Mouse (Mus musculus) thymus, postnatal 25 days (tissue): Measurements from ENCODE around the gene Foxo3.

Experiments
- DNase-seq: peaks from one replicate; pipeline ENCODE4 v3.0.0; 2022

The Foxo3 gene

DNA sequence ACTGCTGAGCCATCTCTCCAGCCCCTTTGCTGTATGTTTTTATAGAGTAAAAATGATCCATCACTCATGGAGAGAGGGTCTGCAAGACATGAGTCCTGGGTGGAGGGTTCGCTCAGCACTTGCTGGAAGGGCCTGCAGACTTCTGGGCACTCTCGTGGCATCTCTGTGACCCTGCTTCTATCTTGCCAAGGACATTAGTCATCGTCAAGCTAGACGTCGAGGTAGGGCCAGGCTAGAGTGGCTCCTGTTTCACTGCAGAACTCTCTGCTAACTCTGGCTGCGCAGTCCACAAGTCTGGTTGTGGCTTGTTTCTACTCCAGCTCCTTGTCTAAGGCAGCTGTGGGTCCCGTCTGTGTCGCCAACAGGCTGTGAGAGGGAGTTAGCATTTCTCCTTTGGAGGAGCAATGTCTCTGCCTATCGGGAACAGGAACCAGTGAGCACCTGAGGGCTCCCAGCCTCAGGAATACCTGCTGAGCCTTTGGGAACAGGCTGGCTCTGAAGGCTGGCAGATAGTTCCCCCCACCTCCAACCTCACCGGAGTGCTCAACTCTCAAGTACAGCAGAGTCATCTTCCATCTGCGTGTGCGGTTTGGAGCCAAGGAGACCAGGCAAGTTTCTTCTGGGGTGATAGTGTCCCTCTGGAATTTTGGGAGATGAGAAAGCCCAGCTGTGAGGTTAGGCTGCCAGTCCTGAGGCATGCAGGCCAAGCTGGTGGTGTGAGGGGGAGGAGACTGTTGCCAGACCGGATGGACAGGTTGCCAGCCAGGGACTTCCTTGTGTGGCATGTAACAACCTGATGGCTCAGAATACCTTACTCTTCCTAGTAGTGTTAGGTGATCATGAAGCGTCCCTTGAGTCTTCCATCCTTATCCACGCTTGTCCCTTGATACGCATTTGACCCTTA is 98.5 kb downstream of the Foxo3 start:
- DNase-seq = no peak

DNA sequence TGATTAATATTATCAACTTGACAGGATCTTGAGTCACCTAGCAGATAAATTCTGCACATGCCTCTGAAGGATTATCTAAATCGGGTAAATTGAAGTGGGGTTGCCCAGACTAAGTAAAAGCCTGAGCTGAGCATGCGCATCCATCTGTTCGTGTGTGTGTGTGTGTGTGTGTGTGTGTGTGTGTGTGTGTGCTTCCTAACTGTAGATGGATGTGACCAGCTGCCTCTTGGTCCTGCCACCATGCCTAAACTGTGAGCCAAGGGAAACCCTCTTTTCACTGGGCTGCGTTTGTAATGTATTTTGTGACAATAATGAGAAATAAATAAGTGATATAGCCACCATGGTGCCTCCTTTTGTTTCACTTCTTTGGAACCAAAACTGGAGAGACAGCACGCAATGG is 102.3 kb downstream of the Foxo3 start:
- DNase-seq = no peak

DNA sequence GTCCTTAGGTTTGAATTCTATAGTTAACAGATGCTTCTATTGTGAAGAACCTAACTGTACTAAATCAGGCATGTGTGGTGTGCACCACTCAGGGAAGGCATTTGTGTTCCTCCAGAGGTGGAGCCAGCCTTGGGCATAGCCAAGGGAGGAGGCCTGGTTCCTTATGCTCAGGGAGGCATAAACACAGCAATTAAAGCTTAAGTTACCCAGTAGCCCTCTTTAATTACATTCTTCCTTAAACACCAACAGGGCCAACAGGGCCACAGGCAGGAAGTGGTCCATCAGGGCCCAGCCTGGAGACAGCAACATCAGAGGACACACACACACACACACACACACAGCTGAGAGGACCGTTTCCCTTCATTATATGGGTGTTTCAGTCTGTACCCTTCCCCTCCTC is 102.7 kb downstream of the Foxo3 start:
- DNase-seq = no peak

DNA sequence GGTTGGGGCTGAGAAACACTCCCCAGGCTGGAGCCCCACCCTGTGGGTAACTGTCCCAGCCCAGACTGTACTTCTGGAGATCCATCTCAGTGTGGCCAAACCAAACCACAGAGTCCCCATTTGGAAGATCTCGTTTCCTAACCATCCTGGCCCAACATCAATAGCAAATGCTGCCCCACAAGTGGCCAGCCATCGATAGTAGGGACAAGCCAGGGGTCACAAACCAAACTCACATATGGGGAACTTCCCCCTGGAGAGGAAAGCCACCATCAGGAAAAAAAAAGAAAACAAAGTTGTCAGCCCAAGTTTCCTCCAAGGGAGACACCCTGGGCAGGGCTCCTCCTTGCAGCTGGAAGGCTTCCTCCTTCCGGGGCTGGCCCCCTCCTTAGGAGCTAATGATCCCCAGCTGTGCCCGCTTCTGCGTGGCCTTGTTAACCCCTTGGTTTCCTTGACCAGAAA is 105.6 kb downstream of the Foxo3 start:
- DNase-seq = no peak

DNA sequence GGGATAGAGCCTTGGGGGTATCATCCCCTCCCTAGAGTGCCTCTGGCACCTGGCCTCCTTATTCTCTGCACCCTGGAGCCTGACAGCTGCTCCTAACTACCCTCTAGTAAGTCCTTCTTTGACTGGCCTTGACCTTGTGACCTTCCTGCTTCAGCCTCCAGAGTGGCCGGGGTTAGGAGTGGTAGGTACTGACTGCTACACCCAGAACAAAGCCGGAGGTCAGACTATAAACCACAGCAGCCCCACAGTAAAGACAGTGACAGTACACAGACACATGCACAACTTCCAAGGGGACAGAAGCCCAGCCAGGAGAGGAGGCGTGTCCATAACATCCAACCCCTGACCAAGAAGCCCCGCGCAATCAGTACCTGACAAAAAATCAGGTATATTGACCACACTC is 106.4 kb downstream of the Foxo3 start:
- DNase-seq = no peak

DNA sequence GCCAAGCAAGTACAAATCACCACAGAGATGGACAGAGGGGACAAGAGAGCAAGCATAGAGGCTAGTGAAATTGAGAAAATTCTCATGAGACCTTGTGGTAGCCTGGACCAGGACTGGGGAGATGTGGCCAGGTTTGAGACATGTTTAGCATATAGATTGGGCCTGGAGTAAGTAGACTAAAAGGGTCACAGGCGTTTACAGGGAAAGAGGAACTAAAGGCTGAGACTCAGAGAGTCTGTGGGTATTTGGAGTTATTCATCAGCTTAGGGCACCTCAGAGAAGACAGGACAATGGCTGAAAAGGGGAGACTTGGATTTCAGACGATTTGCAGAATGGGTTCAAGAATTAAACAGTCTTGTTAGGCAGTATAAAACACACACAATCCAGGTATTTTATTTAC is 121.8 kb downstream of the Foxo3 start:
- DNase-seq = no peak

DNA sequence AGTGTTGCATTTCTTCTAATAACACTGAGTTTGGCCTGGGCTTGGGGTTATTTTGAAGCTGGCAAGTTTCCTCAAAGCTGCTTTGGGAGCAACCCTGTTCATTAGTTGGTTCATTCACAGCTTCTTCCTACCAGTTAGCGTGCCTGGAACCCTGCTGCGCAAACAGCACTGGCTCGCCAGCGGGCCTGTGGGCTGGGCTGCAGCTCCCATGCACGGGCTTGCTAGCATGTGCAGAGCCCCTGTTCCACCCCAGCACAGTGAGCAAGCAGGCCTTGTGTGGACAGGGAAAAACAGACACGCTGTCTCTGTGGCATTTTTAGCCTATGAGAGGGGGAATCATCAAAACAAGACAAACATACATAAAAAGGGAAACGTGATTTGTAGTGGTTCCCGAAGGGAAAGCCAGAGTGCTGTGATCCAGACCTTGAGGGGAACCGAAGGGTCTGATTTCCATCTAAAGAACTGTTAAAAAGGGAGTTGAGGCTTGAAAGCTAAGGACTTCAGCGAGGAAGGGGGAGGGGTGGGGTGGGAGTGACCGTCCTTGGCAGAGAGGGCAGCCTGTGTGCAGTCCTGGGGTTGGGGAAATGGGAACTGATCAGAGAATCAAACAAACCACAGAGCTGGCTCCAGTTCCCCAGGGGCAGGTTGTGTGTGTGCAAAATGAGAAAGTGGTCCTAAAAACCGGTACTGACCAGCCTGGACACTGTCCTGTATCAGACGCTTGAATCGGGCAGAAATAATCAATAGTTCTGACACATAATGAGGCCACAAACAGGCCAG is 123.9 kb downstream of the Foxo3 start:
- DNase-seq = no peak

DNA sequence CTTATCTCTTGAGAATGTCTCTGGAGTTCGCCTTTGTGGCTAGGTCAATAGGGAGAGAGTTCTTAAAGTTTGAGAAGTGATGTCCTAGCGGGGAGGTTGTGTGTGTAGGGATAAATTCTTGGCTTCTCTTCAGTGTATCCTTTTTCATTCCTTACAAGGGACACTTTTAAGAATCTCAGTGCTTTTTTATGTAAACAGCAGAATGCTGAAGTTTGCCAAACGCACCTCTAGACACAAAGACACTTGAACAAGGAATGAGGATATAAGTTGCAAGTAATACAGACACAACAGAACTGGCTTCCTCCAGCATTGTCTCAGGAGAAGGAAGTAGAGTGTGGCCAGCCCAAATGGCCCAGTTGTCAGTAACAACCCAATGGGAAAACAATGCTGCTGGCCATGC is 126.8 kb downstream of the Foxo3 start:
- DNase-seq = no peak

DNA sequence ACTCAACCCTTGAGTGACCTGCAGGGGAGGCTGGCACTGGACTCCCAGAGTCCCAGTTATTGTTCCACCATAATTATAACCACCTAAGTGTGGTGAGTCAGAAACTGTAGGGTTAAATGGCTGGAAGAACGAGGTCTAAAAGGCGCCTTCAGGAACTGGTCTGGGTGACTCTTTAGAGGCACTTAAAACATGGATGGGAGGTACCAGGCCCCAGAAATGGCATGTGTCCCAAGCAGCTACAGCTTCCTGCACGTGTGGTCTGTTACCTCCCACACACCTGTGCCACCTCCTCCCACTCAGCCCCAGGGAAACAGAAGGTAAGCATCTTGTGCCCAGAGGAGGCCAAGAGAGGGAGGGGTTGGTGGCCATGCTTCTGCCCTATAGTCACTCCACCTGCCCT is 128.2 kb downstream of the Foxo3 start:
- no peak for DNase-seq

DNA sequence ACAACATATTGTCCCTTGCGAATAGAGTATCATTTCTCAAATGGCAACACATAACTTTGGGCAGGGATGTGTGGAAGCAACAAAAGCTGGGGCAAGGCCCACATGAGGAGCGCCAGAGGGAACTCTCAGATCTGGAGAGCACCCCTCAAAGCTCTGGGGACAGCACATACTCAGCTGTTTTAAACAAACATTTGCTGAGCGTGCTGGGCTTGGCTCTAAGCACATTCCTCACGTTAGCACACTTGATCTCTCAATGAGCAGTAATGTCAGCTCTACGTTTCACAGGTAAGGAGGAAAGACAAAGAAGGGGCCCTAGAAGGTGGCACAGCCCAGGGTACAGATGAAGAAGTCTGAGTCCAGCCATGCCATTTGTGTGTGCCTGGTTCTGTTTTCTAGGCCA is 131.3 kb downstream of the Foxo3 start:
- DNase-seq = no peak

DNA sequence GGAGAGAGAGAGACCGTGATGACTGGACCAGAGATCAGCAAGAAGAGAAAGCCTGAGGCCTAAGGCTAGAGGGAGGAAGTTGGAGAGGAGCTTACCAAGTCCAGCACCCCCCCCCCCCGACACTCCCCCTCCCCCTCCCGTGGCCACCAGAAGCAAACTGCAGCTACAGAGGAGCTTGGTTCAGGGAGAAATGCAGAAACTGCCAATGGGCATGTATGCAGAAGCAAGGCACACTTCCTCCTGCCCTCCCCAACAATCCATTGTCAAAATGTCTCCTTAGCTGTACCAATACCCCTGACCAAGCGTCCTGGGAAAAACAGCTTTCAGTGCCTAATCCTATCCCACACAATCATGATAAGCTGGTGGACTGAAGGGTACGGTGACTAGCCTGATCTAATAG is 131.8 kb downstream of the Foxo3 start:
- no peak for DNase-seq

DNA sequence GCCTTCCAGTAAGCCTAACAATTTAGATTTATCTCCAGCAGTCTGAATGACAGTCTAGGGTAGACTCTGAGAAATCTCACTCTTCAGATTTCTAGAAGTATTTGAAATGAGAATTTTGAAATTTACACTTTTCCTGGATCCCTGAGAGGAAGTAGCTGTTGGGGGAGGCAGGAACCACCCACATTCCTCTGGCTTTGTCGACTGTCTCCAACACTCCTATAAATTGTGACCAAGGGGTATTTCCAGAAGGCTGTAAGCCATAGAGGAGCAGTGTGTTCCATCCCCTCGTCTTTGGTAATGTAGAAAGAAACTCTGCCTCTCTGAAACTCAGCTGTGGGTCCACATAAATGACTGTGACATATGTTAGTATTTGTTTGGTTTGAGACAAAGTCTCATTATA is 132.4 kb downstream of the Foxo3 start:
- no peak for DNase-seq

DNA sequence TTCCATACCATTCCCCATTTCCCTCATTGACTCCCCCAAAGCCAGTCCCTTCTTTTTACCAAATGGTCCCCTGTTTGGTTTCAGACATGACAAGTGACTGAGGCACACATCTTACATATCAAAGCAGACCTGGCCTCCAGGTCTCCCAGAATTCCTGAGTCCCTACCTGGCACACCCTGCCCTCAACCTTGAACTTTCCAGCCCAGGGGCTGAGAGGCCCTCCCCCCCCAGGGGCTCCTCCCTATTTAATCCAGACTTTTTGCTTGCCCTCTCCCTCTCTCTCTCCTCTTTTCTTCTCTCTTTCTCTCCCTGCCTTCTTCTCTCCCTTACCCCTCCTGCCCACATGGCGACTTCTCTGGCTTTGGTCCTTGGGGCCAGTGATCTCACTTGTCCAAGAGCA is 133.8 kb downstream of the Foxo3 start:
- no peak for DNase-seq

DNA sequence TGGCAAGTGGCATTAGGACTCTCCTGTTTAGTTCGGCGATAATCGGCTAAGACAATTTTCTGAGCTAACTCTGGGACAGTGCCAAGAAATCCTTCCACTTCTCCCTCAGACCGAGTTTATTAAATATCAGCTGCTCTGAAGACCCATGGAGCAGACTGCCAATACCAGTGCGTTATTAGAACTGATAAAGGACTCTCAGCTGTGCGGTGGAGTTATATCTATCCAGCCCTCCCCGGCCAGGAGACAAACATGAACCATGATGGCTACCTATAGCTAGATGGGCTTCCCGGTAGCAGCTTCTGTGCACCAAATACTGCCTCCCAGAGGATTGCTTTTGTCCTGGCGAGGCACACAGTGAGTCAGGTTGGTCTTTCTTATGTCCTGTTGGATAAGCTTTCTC is 134.5 kb downstream of the Foxo3 start:
- DNase-seq = no peak

DNA sequence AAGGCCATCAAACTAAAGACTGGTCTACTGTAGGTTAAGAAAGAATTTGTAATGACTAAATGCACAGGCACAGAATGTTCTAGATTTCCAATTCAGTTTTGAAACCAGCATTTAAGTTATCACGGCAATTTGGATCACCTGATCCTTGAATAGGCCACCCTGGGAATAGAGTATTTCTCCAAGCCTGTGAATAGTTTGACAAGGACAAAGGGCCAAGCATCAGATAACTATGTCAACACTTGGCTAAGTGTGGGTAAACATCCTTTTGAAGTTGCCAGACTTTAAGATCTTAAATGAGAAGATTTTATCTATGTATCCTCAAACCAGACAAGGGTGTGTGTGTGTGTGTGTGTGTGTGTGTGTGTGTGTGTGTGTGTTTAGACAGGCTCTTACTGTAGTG is 136.8 kb downstream of the Foxo3 start:
- no peak for DNase-seq

DNA sequence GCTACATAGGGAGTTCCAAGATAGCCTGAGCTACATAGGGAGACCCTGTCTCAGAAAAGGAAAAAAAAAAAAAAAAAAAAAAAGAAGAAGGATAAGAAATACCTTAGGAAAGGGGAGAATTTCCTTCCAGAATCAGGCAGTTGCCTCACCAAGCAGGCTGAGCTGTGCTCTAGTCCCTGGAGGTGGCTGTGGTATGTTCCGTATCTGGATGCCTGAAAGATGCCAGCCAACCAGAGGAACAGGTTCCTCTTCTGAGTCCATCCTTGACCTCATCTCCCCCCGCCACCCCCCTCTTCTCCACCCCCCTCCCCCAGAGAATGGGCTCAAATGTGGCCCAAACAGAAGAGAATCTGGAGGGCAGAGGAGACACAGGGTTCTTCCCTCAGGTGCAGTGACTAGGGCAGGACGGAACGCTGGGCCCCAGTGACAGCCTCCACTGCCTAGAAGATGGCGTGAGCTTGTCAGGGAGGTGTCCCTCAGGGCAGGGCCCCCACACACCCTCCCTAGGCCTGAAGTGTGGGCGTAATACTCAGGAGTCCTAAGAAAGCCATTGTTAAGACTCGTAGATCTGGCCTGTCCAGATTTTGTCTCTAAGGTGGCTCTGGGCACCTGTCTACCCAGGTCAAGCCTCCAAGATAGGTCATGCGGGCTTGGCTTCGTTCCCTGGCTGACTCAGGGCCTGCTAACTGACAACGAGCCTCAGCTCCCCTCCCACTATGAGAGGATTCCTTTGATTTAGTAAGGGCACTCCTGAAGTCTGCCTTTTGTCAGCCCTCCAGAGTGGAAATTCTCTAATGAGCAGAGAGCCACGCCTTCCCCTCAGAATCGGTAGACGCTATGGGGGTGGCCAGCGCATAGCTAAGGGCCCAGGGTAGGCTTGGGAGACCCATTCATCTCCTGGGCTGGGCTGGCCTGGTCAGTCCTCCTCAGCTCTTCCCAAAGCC is 141.5 kb downstream of the Foxo3 start:
- DNase-seq = no peak
